Mouse (Mus musculus) neural tube, embryonic 11.5 days (tissue): Measurements from ENCODE around the gene Prune1. TPM values are rescaled to one million over a fixed set of nuclear protein-coding genes. Genes with fewer than 3 reads are reported as not detected.

Experiments
- ATAC-seq: fragments of 200-750 bp; cut with Nextera tagmentation; 2 replicates; pipeline ENCODE4 v1.8.0; 2017; ENCODE audit warnings: moderate number of reproducible peaks, mild to moderate bottlenecking, moderate TSS enrichment, moderate library complexity; ENCODE audit not compliant: insufficient read depth, low FRiP score, low TSS enrichment
- DNase-seq: peaks from one replicate; pipeline ENCODE4 v3.0.0-alpha.2; 2015; ENCODE audit warnings: low spot score
- H3K27ac ChIP-seq: fragments of 300-500 bp; sonication (generic); 2 replicates; pipeline ENCODE4 v1.5.1; 2014; ENCODE audit warnings: low read depth, mild to moderate bottlenecking, low read length
- H3K27me3 ChIP-seq: fragments of 300-500 bp; sonication (generic); 2 replicates; pipeline ENCODE4 v1.6.1; 2014; ENCODE audit warnings: mild to moderate bottlenecking, low read length, mixed read lengths; ENCODE audit not compliant: control insufficient read depth, insufficient read depth
- H3K36me3 ChIP-seq: fragments of 300-500 bp; sonication (generic); 2 replicates; pipeline ENCODE4 v1.6.1; 2014; ENCODE audit warnings: mild to moderate bottlenecking, low read length, moderate library complexity, mixed read lengths; ENCODE audit not compliant: control insufficient read depth, insufficient read depth
- H3K4me1 ChIP-seq: fragments of 300-500 bp; sonication (generic); 2 replicates; pipeline ENCODE4 v1.6.1; 2014; ENCODE audit warnings: low read length, mixed read lengths; ENCODE audit not compliant: control insufficient read depth, insufficient read depth
- H3K4me2 ChIP-seq: fragments of 300-500 bp; sonication (generic); 2 replicates; pipeline ENCODE4 v1.6.1; 2014; ENCODE audit warnings: low read depth, mild to moderate bottlenecking, moderate library complexity
- H3K4me3 ChIP-seq: fragments of 300-500 bp; sonication (generic); 2 replicates; pipeline ENCODE4 v1.5.1; 2014; ENCODE audit warnings: low read depth, low read length
- H3K9ac ChIP-seq: fragments of 300-500 bp; sonication (generic); 2 replicates; pipeline ENCODE4 v1.6.1; 2014; ENCODE audit warnings: mild to moderate bottlenecking, low read length
- H3K9me3 ChIP-seq: fragments of 300-500 bp; sonication (generic); 2 replicates; pipeline ENCODE4 v1.6.1; 2016; ENCODE audit warnings: low read length; ENCODE audit not compliant: control insufficient read depth
- WGBS: fragments of 180-500 bp; shearing (Covaris S2); extraction: QIAGEN DNeasy Blood & Tissue Kit; methylation state at CpG from one replicate; pipeline ENCODE4 v1.1.7; 2014; 5-methylcytosine and 5-hydroxymethylcytosine counted together
- polyA plus RNA-seq: library from polyadenylated mRNA; unstranded; fragments of >200 nt; fragmentation: Nextera tagmentation; extraction: Ambion mirVana; gene quantifications from 2 replicates; pipeline ENCODE4 v1.2.1, GENCODE M21; 2014

The Prune1 gene
- polyA plus RNA-seq, 1 experiment from 2014 or later = 32.4 TPM

DNA sequence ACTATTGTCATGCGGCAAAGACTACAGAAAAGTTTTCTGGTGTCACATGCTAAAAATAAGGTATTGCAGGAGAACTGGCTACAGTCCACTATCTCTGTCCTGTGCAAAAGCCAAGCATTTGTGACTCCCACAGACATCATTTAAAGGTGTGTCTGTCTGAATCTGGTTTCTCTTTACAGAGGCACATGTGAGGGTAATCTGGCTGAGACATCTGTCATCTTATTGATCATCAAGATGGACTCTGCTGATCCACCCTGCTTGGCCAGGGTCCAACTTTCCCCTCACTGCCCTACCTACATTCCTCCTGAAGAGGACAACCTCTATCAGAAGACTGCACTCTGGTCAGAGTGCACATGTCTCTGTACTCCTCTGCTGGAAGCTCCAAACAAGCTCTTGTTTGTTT is 4.7 kb downstream of the Prune1 start:
- no peak overlapping the region for H3K4me2 ChIP-seq
- no peaks in the 10 kb centered on the region for H3K4me1 ChIP-seq
- WGBS = 94% methylated on average over 1 of the region's 1 CpGs
- H3K9ac ChIP-seq = no peak overlapping the region
- no peak overlapping the region for H3K4me3 ChIP-seq
- no peaks in the 10 kb centered on the region for H3K27me3 ChIP-seq
- no peaks in the 10 kb centered on the region; the same call in 1 of the 2 replicates for H3K36me3 ChIP-seq
- H3K9me3 ChIP-seq = no peaks in the 10 kb centered on the region
- no peak for ATAC-seq
- H3K27ac ChIP-seq = no peak overlapping the region
- DNase-seq = no peak

DNA sequence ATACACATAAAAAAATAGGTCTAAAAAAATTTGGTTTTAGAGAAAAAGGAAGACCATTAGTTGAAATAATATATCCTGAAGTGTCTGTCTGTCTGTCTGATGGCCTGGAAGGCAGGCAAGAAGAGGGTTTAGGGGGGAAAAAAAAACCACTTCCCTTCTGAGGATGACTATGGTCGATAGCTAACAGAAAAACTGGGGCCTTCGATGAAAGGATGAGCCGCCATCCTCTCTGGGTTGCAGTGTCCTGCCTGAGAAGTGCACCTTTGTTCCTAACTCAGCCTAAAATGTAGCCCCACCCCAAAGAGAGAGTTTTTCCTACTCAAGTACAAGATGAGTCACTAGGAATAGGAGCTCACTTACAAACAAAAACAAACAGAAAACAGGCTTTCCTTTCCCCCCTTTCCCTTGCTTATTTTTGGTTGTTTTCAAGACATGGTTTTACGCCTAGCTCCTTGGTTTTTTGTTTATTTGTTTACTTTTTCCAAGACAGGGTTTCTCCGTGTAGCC is 5.4 kb downstream of the Prune1 start:
- no peaks in the 10 kb centered on the region for H3K4me1 ChIP-seq
- no peak overlapping the region for H3K4me2 ChIP-seq
- no peaks in the 10 kb centered on the region; the same call in 1 of the 2 replicates for H3K36me3 ChIP-seq
- H3K4me3 ChIP-seq = no peak overlapping the region
- WGBS = 78% methylated on average over 5 of the region's 5 CpGs
- no peaks in the 10 kb centered on the region for H3K9me3 ChIP-seq
- no peak overlapping the region for H3K9ac ChIP-seq
- no peaks in the 10 kb centered on the region for H3K27me3 ChIP-seq
- no peak for ATAC-seq
- DNase-seq = no peak
- H3K27ac ChIP-seq = no peak overlapping the region

DNA sequence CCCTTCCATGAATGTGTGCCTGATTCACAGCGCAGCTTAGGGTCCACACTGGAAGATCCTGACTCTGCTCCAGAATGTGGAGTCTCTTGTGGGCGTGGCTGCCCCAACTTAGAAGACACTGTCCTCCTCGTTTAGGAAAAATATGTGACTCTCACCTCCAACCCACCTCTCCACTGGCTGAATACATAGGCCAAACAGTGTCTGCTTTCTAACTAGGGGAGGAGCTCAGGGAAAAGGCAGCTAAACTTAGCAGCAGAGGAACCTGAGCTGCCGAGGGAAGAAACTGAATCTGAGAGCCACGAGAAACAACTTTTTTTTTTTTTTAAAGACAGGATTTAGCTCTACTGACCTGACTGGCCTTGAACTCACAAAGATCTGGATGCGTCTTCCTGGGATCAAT is 6.7 kb downstream of the Prune1 start:
- Histone ChIP-seq H3K9me3 (no peaks in the 10 kb centered on the region), H3K4me1 (no peaks in the 10 kb centered on the region), H3K27me3 (no peaks in the 10 kb centered on the region), H3K9ac (no peak overlapping the region), H3K4me3 (no peak overlapping the region), H3K27ac (no peak overlapping the region), H3K4me2 (no peak overlapping the region), H3K36me3 (no peaks in the 10 kb centered on the region; the same call in 1 of the 2 replicates)
- no peak for DNase-seq
- 82% methylated on average over 6 of the region's 6 CpGs for WGBS
- ATAC-seq = no peak

DNA sequence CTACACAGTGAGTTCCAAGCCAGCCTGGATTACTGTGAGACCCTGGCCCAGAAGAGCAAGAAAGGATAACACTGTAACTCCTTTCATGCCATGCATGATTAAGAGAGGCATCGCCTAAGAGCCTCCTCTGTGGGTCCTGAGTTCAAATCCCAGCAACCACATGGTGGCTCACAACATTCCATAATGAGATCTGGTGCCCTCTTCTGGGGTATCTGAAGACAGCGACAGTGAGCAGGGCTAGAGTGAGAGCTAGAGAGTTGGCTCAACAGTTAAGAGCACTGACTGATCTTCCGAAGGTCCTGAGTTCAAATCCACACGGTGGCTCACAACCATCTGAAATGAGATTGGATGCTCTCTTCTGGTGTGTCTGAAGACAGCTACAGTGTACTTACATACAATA is 7.4 kb downstream of the Prune1 start:
- Histone ChIP-seq H3K9me3 (no peaks in the 10 kb centered on the region), H3K27me3 (no peaks in the 10 kb centered on the region), H3K4me3 (no peak overlapping the region), H3K4me2 (no peak overlapping the region), H3K36me3 (no peaks in the 10 kb centered on the region; the same call in 1 of the 2 replicates), H3K4me1 (no peaks in the 10 kb centered on the region), H3K9ac (no peak overlapping the region), H3K27ac (no peak overlapping the region)
- DNase-seq (no peak), ATAC-seq (no peak)
- WGBS = 93% methylated on average over 4 of the region's 4 CpGs

DNA sequence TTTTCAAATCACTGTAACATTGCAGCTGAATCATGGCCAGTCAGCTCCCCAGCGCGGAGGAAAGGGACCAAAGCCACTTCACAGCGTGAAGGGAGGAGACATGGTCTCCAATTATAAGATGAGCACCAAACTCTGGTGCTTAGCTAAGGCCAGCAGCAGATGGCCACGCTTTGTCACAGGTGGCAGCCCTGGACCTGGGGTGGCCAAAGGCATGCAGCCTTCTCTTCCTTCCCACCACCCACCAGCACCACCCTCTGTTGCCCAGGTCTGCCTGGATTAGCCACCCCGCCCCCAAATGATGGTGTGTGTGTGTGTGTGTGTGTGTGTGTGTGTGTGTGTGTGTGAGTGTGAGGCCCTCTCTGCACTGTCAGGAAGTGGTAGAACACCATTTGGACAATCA is 8.4 kb downstream of the Prune1 start:
- ATAC-seq = no peak
- Histone ChIP-seq H3K4me1 (no peaks in the 10 kb centered on the region), H3K4me2 (no peak overlapping the region), H3K27me3 (no peaks in the 10 kb centered on the region), H3K9ac (no peak overlapping the region), H3K4me3 (no peak overlapping the region), H3K27ac (no peak overlapping the region), H3K9me3 (no peaks in the 10 kb centered on the region), H3K36me3 (no peaks in the 10 kb centered on the region; the same call in 1 of the 2 replicates)
- WGBS = 96% methylated on average over 5 of the region's 5 CpGs
- no peak for DNase-seq

DNA sequence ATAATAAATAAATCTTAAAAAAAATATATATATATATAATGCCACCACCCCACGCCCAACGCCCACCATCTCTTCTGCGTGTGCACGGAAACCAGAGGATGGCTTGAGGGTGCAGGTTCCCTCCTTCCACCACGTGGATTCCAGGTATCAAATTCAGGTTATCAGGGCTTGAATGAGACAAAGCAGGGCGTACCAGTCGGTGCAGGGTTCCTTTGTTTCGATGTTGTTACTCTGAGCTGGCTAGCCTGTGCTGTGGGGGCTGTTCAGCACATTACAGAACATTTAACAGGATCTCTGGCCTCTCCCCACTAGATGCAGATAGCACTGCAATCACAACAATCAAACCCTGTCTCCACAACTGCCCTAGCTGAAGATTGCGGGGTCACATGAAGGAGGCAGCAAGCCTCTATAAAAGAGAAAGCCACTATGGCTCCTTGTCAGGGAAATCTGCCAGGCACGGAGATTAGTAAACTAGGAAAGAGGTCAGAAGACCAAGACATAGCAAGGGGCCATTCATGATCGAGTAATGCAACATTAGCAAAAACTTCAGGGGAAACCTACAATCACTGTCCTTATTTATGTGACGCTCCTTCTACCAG is 11.0 kb downstream of the Prune1 start:
- Histone ChIP-seq H3K4me2 (no peak overlapping the region), H3K4me1 (no peaks in the 10 kb centered on the region), H3K9ac (no peak overlapping the region), H3K4me3 (no peak overlapping the region), H3K36me3 (no peaks in the 10 kb centered on the region; the same call in 1 of the 2 replicates), H3K27me3 (no peaks in the 10 kb centered on the region), H3K27ac (no peak overlapping the region), H3K9me3 (no peaks in the 10 kb centered on the region)
- ATAC-seq (no peak), DNase-seq (no peak)
- 89% methylated on average over 12 of the region's 12 CpGs for WGBS

DNA sequence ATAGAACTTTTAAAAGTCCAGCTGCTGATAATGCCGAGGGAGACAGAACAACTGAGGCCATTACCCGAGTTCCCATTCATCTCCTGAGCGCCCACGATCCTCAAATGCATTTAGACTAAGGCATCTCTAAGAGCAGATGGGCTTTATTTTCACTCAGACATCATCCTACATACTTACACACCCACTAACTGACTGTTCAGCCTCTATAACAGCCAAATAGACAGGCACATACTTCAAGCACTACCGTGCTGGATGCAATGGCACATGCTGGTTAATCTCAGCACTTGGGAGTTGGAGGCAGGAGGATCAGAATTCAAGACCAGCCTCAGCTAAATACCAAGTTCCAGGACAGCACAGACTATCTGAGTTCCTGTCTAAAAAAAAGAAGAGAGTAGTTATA is 12.1 kb downstream of the Prune1 start:
- Histone ChIP-seq H3K4me3 (no peak overlapping the region), H3K27ac (no peak overlapping the region), H3K9ac (no peak overlapping the region), H3K4me2 (no peak overlapping the region), H3K9me3 (no peaks in the 10 kb centered on the region), H3K4me1 (no peaks in the 10 kb centered on the region), H3K27me3 (no peaks in the 10 kb centered on the region), H3K36me3 (no peaks in the 10 kb centered on the region; the same call in 1 of the 2 replicates)
- no peak for ATAC-seq
- DNase-seq = no peak
- 86% methylated on average over 5 of the region's 5 CpGs for WGBS

DNA sequence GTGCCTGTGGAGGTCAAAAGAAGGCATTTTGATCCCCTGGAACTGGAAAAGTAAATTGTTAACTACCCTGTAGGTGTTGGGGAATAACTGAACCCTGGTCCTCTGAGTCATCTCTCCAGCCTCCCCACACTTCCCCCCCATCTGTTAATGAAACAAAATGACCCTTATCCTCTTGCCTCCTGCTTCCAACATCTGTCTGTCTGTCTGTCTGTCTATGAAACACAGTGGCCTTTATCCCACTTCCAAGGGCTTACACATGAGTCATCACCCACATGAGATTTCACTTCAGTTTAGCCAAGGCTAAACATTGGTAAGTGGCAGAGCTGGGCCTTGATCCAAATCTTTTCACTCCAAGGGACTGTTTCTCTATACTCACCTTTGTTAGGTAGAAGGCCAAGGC is 14.0 kb downstream of the Prune1 start:
- H3K27ac ChIP-seq = no peak overlapping the region
- ATAC-seq (no peak), DNase-seq (no peak)
- H3K27me3 ChIP-seq = no peaks in the 10 kb centered on the region
- no peaks in the 10 kb centered on the region for H3K4me1 ChIP-seq
- H3K4me2 ChIP-seq = no peak overlapping the region
- H3K9ac ChIP-seq = no peak overlapping the region
- H3K36me3 ChIP-seq = peaks cover 2% of the 10 kb centered on the region; the same call in 1 of the 2 replicates
- H3K4me3 ChIP-seq = no peak overlapping the region
- H3K9me3 ChIP-seq = no peaks in the 10 kb centered on the region

DNA sequence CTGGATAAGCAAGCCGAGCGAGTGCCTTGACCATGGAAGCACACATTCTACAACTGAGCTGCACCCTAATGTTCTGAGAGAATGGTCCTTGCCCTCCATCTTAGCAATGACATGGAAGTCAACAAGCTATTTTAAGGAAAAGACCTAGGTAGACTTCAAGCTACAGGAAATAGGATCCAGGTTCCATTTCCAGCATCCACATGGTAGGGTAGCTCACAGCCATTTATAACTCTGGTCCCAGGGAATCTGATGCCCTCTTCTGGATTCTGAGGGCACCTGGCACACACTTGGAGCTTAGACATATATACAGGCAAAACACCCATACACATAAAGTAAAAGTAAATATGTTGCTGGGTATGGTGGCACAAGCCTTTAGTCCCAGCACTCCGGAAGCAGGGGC is 15.8 kb downstream of the Prune1 start:
- Histone ChIP-seq H3K9me3 (no peaks in the 10 kb centered on the region), H3K4me2 (no peak overlapping the region), H3K9ac (no peak overlapping the region), H3K27me3 (no peaks in the 10 kb centered on the region), H3K4me1 (no peaks in the 10 kb centered on the region), H3K27ac (no peak overlapping the region), H3K4me3 (no peak overlapping the region), H3K36me3 (peaks cover 4% of the 10 kb centered on the region)
- DNase-seq (no peak), ATAC-seq (no peak)
- 95% methylated on average over 3 of the region's 3 CpGs for WGBS
